Mouse (Mus musculus) lung, postnatal 0 days (tissue): ENCODE data around the gene Setdb1.

ENCODE experiments used
- CTCF ChIP-seq: IDR thresholded peaks from 2 replicates; pipeline ENCODE4 v1.5.1; 2016; ENCODE audit warnings: antibody characterized with exemption, mild to moderate bottlenecking
- EP300 ChIP-seq: IDR thresholded peaks from 2 replicates; pipeline ENCODE4 v1.6.1; 2016; ENCODE audit warnings: antibody characterized with exemption, mild to moderate bottlenecking, control low read depth

DNA sequence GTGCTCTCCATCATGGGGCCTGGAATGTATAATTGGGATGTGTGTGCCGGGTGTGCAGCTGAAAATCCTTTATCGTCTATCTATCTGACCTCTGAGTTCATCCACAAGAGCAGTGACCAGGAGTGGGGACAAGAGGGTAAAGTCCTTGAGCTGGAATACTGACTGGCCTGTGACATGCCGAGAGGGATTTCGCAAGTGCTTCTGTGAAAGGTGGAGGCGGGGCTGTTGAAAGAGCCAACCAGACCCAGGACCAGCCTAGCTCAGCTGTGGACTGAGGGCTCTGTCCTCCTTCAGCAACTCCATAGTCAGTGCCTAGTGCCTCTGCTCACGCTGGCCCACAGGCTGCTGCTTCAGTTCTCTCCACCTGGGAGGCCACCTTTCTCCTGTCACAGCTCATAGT lies 38.5 kb downstream of the Setdb1 start:
- TF ChIP-seq CTCF (0 out of 2 replicates have a peak, but pooled peaks have one; percentile 22), EP300 (peak; percentile 77; the same call in 1 of the 2 replicates)
